Mouse (Mus musculus) hindbrain, embryonic 13.5 days (tissue): Measurements from ENCODE around the gene Surf1. TPM values are rescaled to one million over a fixed set of nuclear protein-coding genes. Genes with fewer than 3 reads are reported as not detected.
"Not testable (repeated sequence)": the region's sequence is repeated elsewhere in the genome, so short reads cannot be mapped to it uniquely, and the experiment has no call there.

ENCODE experiments used
- ATAC-seq: fragments of 200-750 bp; cut with Nextera tagmentation; 2 replicates; pipeline ENCODE4 v1.8.0; 2017; ENCODE audit warnings: moderate TSS enrichment; ENCODE audit not compliant: low FRiP score
- H3K27ac ChIP-seq: fragments of 300-500 bp; sonication (generic); 2 replicates; pipeline ENCODE4 v1.5.1; 2015; ENCODE audit warnings: inconsistent platforms, mild to moderate bottlenecking, moderate library complexity
- H3K27me3 ChIP-seq: fragments of 300-500 bp; sonication (generic); 2 replicates; pipeline ENCODE4 v1.6.1; 2015; ENCODE audit warnings: mild to moderate bottlenecking, inconsistent platforms
- H3K36me3 ChIP-seq: fragments of 300-500 bp; sonication (generic); 2 replicates; pipeline ENCODE4 v1.6.1; 2015; ENCODE audit warnings: mild to moderate bottlenecking, inconsistent platforms
- H3K4me1 ChIP-seq: fragments of 300-500 bp; sonication (generic); replicated peaks from 2 replicates; pipeline ENCODE4 v1.6.1; 2015; ENCODE audit warnings: inconsistent platforms
- H3K4me2 ChIP-seq: fragments of 300-500 bp; sonication (generic); 2 replicates; pipeline ENCODE4 v1.6.1; 2015; ENCODE audit warnings: inconsistent platforms, mild to moderate bottlenecking, moderate library complexity
- H3K4me3 ChIP-seq: fragments of 300-500 bp; sonication (generic); 2 replicates; pipeline ENCODE4 v1.5.1; 2015; ENCODE audit warnings: mild to moderate bottlenecking, inconsistent platforms
- H3K9ac ChIP-seq: fragments of 300-500 bp; sonication (generic); 2 replicates; pipeline ENCODE4 v1.6.1; 2015; ENCODE audit warnings: mild to moderate bottlenecking, inconsistent platforms
- H3K9me3 ChIP-seq: fragments of 300-500 bp; sonication (generic); 2 replicates; pipeline ENCODE4 v1.6.1; 2016; ENCODE audit warnings: inconsistent platforms
- WGBS: fragments of 180-500 bp; shearing (Covaris S2); methylation state at CpG from one replicate; pipeline ENCODE4 v1.1.7; 2015; 5-methylcytosine and 5-hydroxymethylcytosine counted together
- polyA plus RNA-seq: library from polyadenylated mRNA; unstranded; fragments of >200 nt; fragmentation: Nextera tagmentation; extraction: Ambion mirVana; gene quantifications from 2 replicates; pipeline ENCODE4 v1.2.1, GENCODE M21; 2015

Gene Surf1
- polyA plus RNA-seq, 1 experiment from 2014 or later: 77.4 TPM

- Histone ChIP-seq H3K9me3 (no peaks in the 10 kb centered on the region), H3K27me3 (no peaks in the 10 kb centered on the region), H3K9ac (no peak overlapping the region), H3K27ac (no peak overlapping the region), H3K4me1 (peaks cover 55% of the 10 kb centered on the region), H3K4me2 (no peak overlapping the region), H3K36me3 (peaks cover 46% of the 10 kb centered on the region), H3K4me3 (no peak overlapping the region)
- 91% methylated on average over 2 of the region's 2 CpGs for WGBS
- no peak for ATAC-seq
Observed at GRCm38 (mm10) chr2:26905936-26906335, 10.4 kb downstream of the Surf1 start.

GRCm38 (mm10) chr2:26903311-26903710 lies 13.0 kb downstream of the Surf1 start:
- peak overlapping the region; percentile 92 for H3K27ac ChIP-seq
- H3K27me3 ChIP-seq: no peaks in the 10 kb centered on the region
- peak overlapping the region; percentile 83 for H3K9ac ChIP-seq
- ATAC-seq: no peak
- peaks cover 63% of the 10 kb centered on the region for H3K36me3 ChIP-seq
- H3K4me1 ChIP-seq: peaks cover 39% of the 10 kb centered on the region
- H3K4me2 ChIP-seq: peak overlapping the region; percentile 75
- no peaks in the 10 kb centered on the region for H3K9me3 ChIP-seq
- WGBS: 13% methylated on average over 7 of the region's 7 CpGs
- peak overlapping the region; percentile 64 for H3K4me3 ChIP-seq

DNA sequence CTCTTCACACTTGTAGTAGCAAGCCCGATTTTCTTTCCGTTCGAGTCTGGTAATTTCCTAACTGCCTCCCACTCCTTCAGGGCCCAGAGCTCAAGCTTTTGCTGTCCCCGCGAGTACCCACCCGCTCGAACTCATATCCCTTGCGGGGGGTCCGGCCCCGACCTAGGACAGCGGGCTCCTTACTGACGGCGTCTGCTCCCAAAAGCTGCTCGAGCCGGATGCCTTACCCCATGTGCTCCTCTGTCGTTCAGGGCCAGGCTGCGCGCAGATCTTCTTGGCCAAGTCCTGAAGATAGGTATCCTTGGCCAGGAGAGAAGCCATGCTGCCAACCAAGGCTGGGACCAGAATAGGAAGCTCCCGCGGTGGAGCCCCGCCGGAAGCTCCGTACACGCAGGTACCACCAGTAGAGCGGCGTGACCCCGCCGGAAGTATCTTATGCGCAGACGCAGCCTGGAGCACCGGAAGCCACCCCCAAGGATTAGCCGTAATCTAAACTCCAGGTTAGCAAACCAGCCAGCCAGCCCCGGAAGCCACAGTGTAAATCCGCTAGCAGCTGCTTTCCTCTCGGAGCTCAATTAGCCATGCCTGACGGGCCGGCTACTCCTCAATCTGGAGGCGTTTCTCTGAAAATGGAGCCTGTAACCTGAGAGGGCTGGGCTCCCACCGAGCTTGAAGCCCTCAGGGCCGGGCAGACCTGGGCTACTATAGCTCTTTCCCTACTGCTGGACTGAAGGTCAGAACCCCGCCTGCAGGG lies 13.7 kb downstream of the Surf1 start, which contains the start of gene Surf6:
Gene Surf6 (minus strand): TSS at position 413 of the 754 bp plus-strand sequence.
- Histone ChIP-seq H3K4me3 (peak within 1 kb of the TSS; percentile 64), H3K27me3 (no peaks in the 10 kb centered on the region), H3K9ac (peak within 1 kb of the TSS; percentile 83), H3K36me3 (peaks cover 63% of the 10 kb centered on the region), H3K9me3 (no peaks in the 10 kb centered on the region), H3K4me2 (peak within 1 kb of the TSS; percentile 75), H3K4me1 (peaks cover 32% of the 10 kb centered on the region), H3K27ac (peak within 1 kb of the TSS; percentile 92)
- peak; percentile 95 for ATAC-seq
- under 1% methylated on average over 41 of the region's 41 CpGs for WGBS

DNA sequence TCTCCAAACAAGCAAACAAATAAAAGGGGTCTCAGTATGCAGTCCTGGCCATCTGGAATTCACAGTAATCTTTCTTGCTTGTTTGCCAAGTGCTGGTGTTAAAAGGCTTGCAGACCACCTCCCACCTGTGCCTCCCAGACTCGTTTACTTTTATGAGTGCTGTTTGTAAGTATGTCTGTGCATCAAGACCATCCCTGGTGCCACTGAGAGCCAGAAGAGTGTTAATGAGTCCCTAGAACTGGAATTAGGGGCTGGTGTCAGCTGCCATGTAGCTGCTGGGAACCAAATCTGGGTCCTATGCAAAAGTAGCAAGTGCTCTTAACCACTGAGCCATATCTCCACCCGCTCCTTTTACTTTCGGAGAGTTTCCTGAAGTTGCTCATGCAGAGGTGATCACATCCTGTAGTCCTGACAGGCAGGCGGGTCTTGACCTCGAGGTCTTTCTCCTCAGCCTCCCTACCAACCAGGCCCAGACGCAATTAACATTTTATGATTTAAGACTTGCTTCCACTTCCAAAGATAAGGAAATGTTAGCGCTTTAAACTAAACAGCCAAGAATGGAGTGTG lies 14.4 kb downstream of the Surf1 start:
- no peaks in the 10 kb centered on the region for H3K27me3 ChIP-seq
- no peak for ATAC-seq
- WGBS: 16% methylated on average over 7 of the region's 7 CpGs

GRCm38 (mm10) chr2:26900731-26901130 lies 15.6 kb downstream of the Surf1 start:
- Histone ChIP-seq H3K9ac (no peak overlapping the region), H3K27me3 (no peaks in the 10 kb centered on the region), H3K4me2 (no peak overlapping the region), H3K4me1 (peaks cover 27% of the 10 kb centered on the region), H3K27ac (no peak overlapping the region), H3K36me3 (peaks cover 63% of the 10 kb centered on the region), H3K4me3 (no peak overlapping the region), H3K9me3 (no peaks in the 10 kb centered on the region)
- no peak for ATAC-seq
- 84% methylated on average over 1 of the region's 1 CpGs for WGBS

More for the DNA sequence above, 14.4 kb downstream of the Surf1 start:
- Histone ChIP-seq H3K36me3 (peaks cover 63% of the 10 kb centered on the region), H3K4me2 (peak overlapping the region; percentile 75), H3K4me3 (peak overlapping the region; percentile 64), H3K27ac (no peak overlapping the region), H3K9me3 (no peaks in the 10 kb centered on the region), H3K4me1 (peaks cover 27% of the 10 kb centered on the region), H3K9ac (peak overlapping the region; percentile 83)

DNA sequence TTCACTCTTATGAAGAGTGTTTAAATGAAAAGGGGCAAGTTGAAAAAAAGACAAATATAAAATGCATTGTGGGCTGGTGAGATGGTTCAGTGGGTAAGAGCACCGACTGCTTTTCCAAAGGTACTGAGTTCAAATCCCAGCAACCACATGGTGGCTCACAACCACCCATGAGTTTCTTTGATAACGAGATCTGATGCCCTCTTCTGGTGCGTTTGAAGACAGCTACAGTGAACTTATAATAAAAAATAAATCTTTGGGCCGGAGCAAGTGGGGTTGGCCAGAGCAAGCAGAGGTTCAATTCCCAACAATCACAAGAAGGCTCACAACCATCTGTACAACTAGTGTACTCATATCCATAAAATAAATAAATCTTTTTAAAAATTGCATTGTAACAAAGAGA lies 20.4 kb downstream of the Surf1 start:
- no peaks in the 10 kb centered on the region for H3K27me3 ChIP-seq
- H3K4me3 ChIP-seq: no peak overlapping the region
- no peak for ATAC-seq
- H3K36me3 ChIP-seq: peaks cover 89% of the 10 kb centered on the region
- no peak overlapping the region for H3K27ac ChIP-seq
- no peak overlapping the region for H3K4me2 ChIP-seq
- peaks cover 2% of the 10 kb centered on the region; the same call in 1 of the 2 replicates for H3K4me1 ChIP-seq
- H3K9me3 ChIP-seq: no peaks in the 10 kb centered on the region
- no peak overlapping the region for H3K9ac ChIP-seq
- WGBS: 92% methylated on average over 4 of the region's 4 CpGs

GRCm38 (mm10) chr2:26886170-26886569 lies 30.2 kb downstream of the Surf1 start:
- H3K27me3 ChIP-seq, H3K9ac ChIP-seq, H3K4me1 ChIP-seq, H3K4me2 ChIP-seq, ATAC-seq, H3K27ac ChIP-seq, H3K4me3 ChIP-seq: not testable (repeated sequence)
- Histone ChIP-seq H3K36me3 (peaks cover 37% of the 10 kb centered on the region), H3K9me3 (peaks cover 10% of the 10 kb centered on the region; the same call in 1 of the 2 replicates)
- 74% methylated on average over 4 of the region's 4 CpGs for WGBS

DNA sequence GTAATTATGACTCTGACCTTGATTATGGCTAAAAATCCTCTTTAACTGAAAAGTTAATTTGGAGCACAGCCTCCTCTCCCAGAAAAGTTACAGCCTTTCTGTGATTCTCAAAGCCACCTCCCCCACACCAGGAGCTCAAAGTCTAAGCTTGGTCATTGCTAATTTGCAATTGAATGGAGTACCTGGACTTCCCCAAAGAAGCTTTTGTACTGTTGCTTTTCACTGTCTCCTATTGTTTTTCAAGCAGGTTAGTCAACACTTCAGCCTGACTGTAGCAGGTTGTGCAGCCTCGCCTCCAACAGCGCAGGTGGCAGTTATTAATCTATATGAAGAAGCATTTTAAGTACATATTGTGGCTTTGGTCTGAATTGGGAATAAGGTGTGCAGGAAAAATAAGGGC lies 30.8 kb downstream of the Surf1 start:
- H3K4me3 ChIP-seq, H3K4me1 ChIP-seq, H3K27ac ChIP-seq, ATAC-seq, H3K4me2 ChIP-seq, H3K9ac ChIP-seq, H3K27me3 ChIP-seq: not testable (repeated sequence)
- WGBS: 79% methylated on average over 2 of the region's 2 CpGs
- H3K9me3 ChIP-seq: peaks cover 10% of the 10 kb centered on the region; the same call in 1 of the 2 replicates
- peaks cover 31% of the 10 kb centered on the region for H3K36me3 ChIP-seq

DNA sequence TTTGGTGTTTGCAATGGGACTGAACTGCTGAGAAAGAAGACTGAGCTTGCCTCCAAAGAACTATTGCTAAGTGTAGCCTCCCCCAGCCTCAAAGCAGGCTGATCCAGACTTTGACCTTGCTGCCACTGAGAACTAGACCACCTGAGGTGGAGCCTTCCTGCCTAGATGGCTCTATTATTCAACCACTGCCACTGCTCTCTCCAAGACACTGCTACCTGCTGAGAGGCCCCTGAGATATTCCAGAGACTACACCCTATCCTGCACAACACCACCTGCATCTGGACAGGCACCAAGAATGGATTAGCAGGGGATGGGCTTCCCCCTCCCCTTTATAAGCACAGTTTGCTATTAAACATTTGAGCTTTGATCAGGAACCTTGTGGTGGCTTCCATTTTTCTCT lies 37.8 kb downstream of the Surf1 start:
- Histone ChIP-seq H3K4me1 (no peaks in the 10 kb centered on the region), H3K4me3 (no peak overlapping the region), H3K27ac (no peak overlapping the region), H3K4me2 (no peak overlapping the region), H3K36me3 (no peaks in the 10 kb centered on the region), H3K27me3 (no peaks in the 10 kb centered on the region), H3K9me3 (peaks cover 3% of the 10 kb centered on the region; the same call in 1 of the 2 replicates), H3K9ac (no peak overlapping the region)
- ATAC-seq: no peak

GRCm38 (mm10) chr2:26870666-26871065 lies 45.7 kb downstream of the Surf1 start:
- H3K27me3 ChIP-seq: no peaks in the 10 kb centered on the region
- no peak overlapping the region for H3K27ac ChIP-seq
- ATAC-seq: no peak
- no peaks in the 10 kb centered on the region for H3K36me3 ChIP-seq
- H3K9ac ChIP-seq: no peak overlapping the region
- H3K9me3 ChIP-seq: no peaks in the 10 kb centered on the region
- no peak overlapping the region for H3K4me2 ChIP-seq
- no peaks in the 10 kb centered on the region for H3K4me1 ChIP-seq
- H3K4me3 ChIP-seq: no peak overlapping the region
- 75% methylated on average over 6 of the region's 6 CpGs for WGBS

GRCm38 (mm10) chr2:26864879-26865278 lies 51.5 kb downstream of the Surf1 start, which contains the start of gene Abo:
Gene Abo, minus strand, starts transcription at chr2:26864979.
- no peaks in the 10 kb centered on the region for H3K36me3 ChIP-seq
- no peak within 1 kb of the TSS for H3K4me3 ChIP-seq
- no peak within 1 kb of the TSS for H3K4me2 ChIP-seq
- no peak for ATAC-seq
- no peaks in the 10 kb centered on the region for H3K27me3 ChIP-seq
- no peak within 1 kb of the TSS for H3K27ac ChIP-seq
- H3K4me1 ChIP-seq: no peaks in the 10 kb centered on the region
- WGBS: 67% methylated on average over 3 of the region's 3 CpGs
- H3K9ac ChIP-seq: no peak within 1 kb of the TSS
- H3K9me3 ChIP-seq: no peaks in the 10 kb centered on the region
